Mouse (Mus musculus) megakaryocyte, embryonic 14.5 days (primary cell): ENCODE measurements around the gene Phb2.

ENCODE experiments used
- FLI1 ChIP-seq: IDR thresholded peaks from 2 replicates; pipeline ENCODE4 v1.6.1; 2012; ENCODE audit warnings: low read length, inconsistent platforms, mixed read lengths
- GATA1 ChIP-seq: IDR thresholded peaks from 3 replicates; pipeline ENCODE4 v1.6.1; 2012; ENCODE audit warnings: mixed read lengths, low read length, inconsistent platforms, borderline replicate concordance

- TF ChIP-seq GATA1 (no peak), FLI1 (no peak)
These were observed 43.9 kb downstream of the Phb2 start, which contains the start of the genes Gm45234 and Atn1 for GRCm38 (mm10) chr6:124755831-124756595.
